Mouse (Mus musculus) midbrain, embryonic 12.5 days (tissue): Measurements from ENCODE around the gene Lasp1. TPM values are rescaled to one million over a fixed set of nuclear protein-coding genes. Genes with fewer than 3 reads are reported as not detected.

Experiments used
- ATAC-seq: fragments of 200-750 bp; cut with Nextera tagmentation; 2 replicates; pipeline ENCODE4 v1.8.0; 2017; ENCODE audit warnings: low read depth, moderate TSS enrichment, moderate library complexity; ENCODE audit not compliant: low FRiP score
- H3K27ac ChIP-seq: fragments of 300-500 bp; sonication (generic); replicated peaks from 2 replicates; pipeline ENCODE4 v1.5.1; 2016; ENCODE audit warnings: mild to moderate bottlenecking
- H3K27me3 ChIP-seq: fragments of 300-500 bp; sonication (generic); 2 replicates; pipeline ENCODE4 v1.6.1; 2016; ENCODE audit warnings: mild to moderate bottlenecking
- H3K36me3 ChIP-seq: fragments of 300-500 bp; sonication (generic); 2 replicates; pipeline ENCODE4 v1.6.1; 2016
- H3K4me1 ChIP-seq: fragments of 300-500 bp; sonication (generic); 2 replicates; pipeline ENCODE4 v1.6.1; 2016
- H3K4me2 ChIP-seq: fragments of 300-500 bp; sonication (generic); replicated peaks from 2 replicates; pipeline ENCODE4 v1.6.1; 2016; ENCODE audit warnings: mild to moderate bottlenecking, moderate library complexity
- H3K4me3 ChIP-seq: fragments of 300-500 bp; sonication (generic); 2 replicates; pipeline ENCODE4 v1.5.1; 2016; ENCODE audit warnings: mild to moderate bottlenecking
- H3K9ac ChIP-seq: fragments of 300-500 bp; sonication (generic); replicated peaks from 2 replicates; pipeline ENCODE4 v1.6.1; 2016; ENCODE audit warnings: mild to moderate bottlenecking, moderate library complexity
- H3K9me3 ChIP-seq: fragments of 300-500 bp; sonication (generic); 2 replicates; pipeline ENCODE4 v1.6.1; 2016; ENCODE audit warnings: mild to moderate bottlenecking
- WGBS: fragments of 180-500 bp; shearing (Covaris S2); methylation state at CpG from one replicate; pipeline ENCODE4 v1.1.7; 2016; 5-methylcytosine and 5-hydroxymethylcytosine counted together
- polyA plus RNA-seq: library from polyadenylated mRNA; unstranded; fragments of >200 nt; fragmentation: Nextera tagmentation; extraction: Ambion mirVana; gene quantifications from 2 replicates; pipeline ENCODE4 v1.2.1, GENCODE M21; 2016

Gene Lasp1
- polyA plus RNA-seq, 1 experiment from 2014 or later, result 102 TPM

DNA sequence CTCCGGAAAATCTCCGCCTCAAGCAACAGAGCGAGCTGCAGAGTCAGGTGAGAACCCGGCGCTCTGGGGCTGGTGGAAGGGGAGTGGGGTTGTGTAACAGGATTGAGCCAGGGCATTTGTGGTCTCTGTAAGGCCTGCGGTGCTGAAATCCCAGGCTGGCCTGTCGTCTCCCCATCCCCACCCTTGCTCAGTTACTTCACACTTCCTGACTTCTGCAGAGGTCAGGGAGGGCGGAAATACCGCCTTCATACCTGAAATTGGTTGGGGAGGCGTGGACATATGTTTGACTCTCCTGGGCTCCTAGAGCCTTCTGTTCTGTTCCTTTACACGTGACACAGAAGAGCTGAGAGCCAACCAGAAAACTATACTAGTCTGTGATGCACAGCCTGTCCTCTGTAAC lies 16.9 kb downstream of the Lasp1 start:
- Histone ChIP-seq H3K27me3 (no peaks in the 10 kb centered on the region), H3K27ac (peak overlapping the region; percentile 21; the same call in 1 of the 2 replicates), H3K4me3 (no peak overlapping the region), H3K4me2 (no peak overlapping the region), H3K9me3 (no peaks in the 10 kb centered on the region), H3K4me1 (peaks cover 77% of the 10 kb centered on the region), H3K36me3 (peaks cover 22% of the 10 kb centered on the region), H3K9ac (0 out of 2 replicates have a peak overlapping the region, but pooled peaks have one; percentile 15)
- WGBS, result 62% methylated on average over 11 of the region's 11 CpGs
- no peak for ATAC-seq

DNA sequence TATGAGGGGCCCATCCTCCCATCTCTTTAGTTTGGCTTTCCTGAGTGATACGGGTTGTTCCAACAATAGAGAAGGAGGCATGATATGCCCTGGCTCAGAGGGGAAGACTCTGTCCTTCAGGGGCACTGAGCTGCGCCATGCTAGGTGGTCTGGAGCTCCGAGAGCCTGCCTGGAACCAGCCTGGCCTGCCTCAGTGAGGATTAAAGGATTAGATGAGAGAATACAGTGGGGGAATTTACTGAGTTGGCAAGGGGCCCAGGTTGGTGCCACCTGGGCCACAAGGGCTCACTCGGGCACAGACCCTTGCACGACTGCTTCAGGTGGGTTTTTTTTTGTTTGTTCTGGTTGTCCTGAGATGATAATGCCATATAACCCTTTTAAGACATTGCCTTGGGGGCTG lies 17.4 kb downstream of the Lasp1 start:
- WGBS, result 37% methylated on average over 5 of the region's 5 CpGs
- Histone ChIP-seq H3K27ac (peak overlapping the region; percentile 21; the same call in 1 of the 2 replicates), H3K27me3 (no peaks in the 10 kb centered on the region), H3K9me3 (no peaks in the 10 kb centered on the region), H3K4me2 (no peak overlapping the region), H3K36me3 (peaks cover 23% of the 10 kb centered on the region), H3K4me3 (no peak overlapping the region), H3K9ac (no peak overlapping the region), H3K4me1 (peaks cover 74% of the 10 kb centered on the region)
- no peak for ATAC-seq

DNA sequence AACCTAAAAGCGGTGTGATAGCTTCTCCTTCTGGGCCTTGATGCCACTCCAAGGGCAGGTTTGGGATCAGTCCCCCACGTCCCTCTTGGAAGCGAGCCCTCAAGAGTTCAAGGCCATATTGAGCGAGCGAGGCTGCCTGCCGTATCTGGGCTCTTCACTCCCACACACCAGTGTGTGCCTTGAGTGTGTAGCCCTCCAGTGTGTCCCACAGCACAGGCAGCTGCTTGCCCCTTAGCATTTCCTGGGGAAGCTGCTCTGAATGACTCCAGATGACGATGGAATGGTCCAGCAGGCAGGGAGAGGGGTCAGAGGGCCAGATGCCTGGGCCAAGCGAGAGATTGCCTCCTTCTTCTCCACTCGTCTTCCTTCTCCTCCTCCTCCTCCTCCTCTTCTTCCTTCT lies 18.1 kb downstream of the Lasp1 start:
- WGBS, result 60% methylated on average over 9 of the region's 9 CpGs
- H3K27ac ChIP-seq, result no peak overlapping the region; the same call in 1 of the 2 replicates
- H3K27me3 ChIP-seq, result no peaks in the 10 kb centered on the region
- H3K36me3 ChIP-seq, result peaks cover 26% of the 10 kb centered on the region
- H3K4me1 ChIP-seq, result peaks cover 66% of the 10 kb centered on the region
- ATAC-seq, result no peak
- no peak overlapping the region for H3K9ac ChIP-seq
- no peak overlapping the region for H3K4me2 ChIP-seq
- no peak overlapping the region for H3K4me3 ChIP-seq
- no peaks in the 10 kb centered on the region for H3K9me3 ChIP-seq

DNA sequence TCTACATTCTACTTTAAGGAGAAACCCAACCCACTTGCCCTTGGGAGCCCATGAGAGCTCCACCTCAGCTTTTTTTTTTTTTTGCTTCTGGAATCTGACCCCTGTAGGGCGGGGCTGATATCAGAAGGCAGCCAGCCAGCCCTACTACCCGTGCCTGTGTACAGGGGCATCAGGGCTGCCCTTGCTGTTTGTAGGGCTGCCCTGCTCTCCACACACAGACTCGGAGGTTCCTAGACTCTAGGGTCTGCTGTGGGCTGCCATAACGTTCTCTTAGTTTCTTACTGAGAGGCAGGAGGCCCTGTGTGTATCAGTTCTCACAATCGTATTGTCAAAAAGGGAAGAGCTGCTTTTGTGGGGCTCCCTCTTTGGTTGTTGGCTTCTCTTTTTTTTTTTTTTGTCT lies 18.6 kb downstream of the Lasp1 start:
- H3K4me3 ChIP-seq, result no peak overlapping the region
- no peaks in the 10 kb centered on the region for H3K27me3 ChIP-seq
- 41% methylated on average over 5 of the region's 5 CpGs for WGBS
- ATAC-seq, result no peak
- H3K4me2 ChIP-seq, result no peak overlapping the region
- 0 out of 2 replicates have a peak overlapping the region, but pooled peaks have one; percentile 35 for H3K27ac ChIP-seq
- no peaks in the 10 kb centered on the region for H3K9me3 ChIP-seq
- peaks cover 26% of the 10 kb centered on the region for H3K36me3 ChIP-seq
- H3K9ac ChIP-seq, result no peak overlapping the region
- H3K4me1 ChIP-seq, result peaks cover 62% of the 10 kb centered on the region

DNA sequence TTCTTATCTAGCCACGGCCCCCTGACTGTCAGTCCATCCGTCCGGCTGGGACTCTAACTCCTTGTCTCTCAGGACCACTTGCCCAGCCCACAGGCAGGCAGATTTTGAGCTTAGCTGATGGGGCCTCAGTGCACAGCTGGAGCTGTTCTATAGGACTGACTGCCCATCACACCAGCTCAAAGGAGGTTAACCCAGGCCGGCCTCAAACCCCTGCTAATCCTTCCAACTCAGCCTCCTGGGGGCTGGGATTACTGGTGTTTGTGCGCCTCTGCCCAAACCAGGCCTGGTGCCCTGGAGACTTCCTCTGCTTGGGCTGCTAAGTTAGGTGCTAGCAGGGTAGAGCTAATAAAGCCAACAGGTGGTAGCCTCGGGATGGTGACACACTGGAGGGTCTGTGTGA lies 19.2 kb downstream of the Lasp1 start:
- Histone ChIP-seq H3K9me3 (no peaks in the 10 kb centered on the region), H3K27me3 (no peaks in the 10 kb centered on the region), H3K4me2 (peak overlapping the region; percentile 10; the same call in 1 of the 2 replicates), H3K4me3 (no peak overlapping the region), H3K36me3 (peaks cover 27% of the 10 kb centered on the region), H3K9ac (no peak overlapping the region; the same call in 1 of the 2 replicates), H3K4me1 (peaks cover 55% of the 10 kb centered on the region), H3K27ac (peak overlapping the region; percentile 84)
- 11% methylated on average over 6 of the region's 6 CpGs for WGBS
- 0 out of 2 replicates have a peak, but pooled peaks have one; percentile 10 for ATAC-seq

DNA sequence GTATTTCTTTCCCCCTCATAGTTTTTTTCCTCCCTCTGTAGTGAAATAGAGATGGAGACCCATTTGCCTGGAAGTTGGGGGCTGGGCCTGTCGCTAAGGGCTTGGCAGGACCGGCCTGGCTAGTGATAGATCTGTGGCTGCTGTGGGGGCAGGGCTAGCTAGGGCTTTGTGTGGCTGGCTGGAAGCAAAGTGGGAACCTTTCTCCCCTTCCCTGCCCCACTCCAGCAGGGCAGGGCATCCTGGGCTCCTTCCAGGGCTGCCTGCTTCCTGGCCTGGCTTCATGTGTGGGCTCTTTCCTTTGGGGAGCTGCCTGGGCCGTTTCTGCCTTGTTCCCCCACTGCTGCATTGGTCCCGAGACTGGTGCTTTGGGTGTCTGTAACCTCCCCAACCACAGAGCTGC lies 19.8 kb downstream of the Lasp1 start:
- ATAC-seq, result peak; percentile 58
- Histone ChIP-seq H3K4me3 (no peak overlapping the region), H3K27me3 (no peaks in the 10 kb centered on the region), H3K9me3 (no peaks in the 10 kb centered on the region), H3K36me3 (peaks cover 30% of the 10 kb centered on the region), H3K4me2 (peak overlapping the region; percentile 10), H3K4me1 (peaks cover 50% of the 10 kb centered on the region), H3K27ac (peak overlapping the region; percentile 84), H3K9ac (peak overlapping the region; percentile 37; the same call in 1 of the 2 replicates)
- 4% methylated on average over 4 of the region's 4 CpGs for WGBS

DNA sequence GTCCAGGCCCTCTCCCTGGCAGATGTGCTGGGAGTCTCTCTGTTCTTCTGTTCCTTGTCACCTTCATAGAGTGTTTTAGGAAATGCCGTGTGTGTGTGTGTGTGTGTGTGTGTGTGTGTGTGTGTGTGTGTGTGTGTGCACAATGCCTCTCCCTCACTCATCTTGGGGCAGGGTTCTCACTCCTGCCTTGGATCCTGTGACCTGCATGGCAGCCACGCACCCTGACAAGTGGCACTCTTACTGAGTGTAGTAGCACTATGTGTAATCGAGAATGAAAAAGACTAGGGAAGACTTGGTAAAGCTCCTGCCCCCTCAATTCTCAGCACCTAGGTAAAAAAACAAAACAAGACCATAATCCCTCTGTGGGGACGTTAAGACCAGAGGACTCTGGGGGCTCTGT lies 20.3 kb downstream of the Lasp1 start:
- Histone ChIP-seq H3K36me3 (peaks cover 25% of the 10 kb centered on the region), H3K4me3 (no peak overlapping the region), H3K9ac (peak overlapping the region; percentile 37; the same call in 1 of the 2 replicates), H3K27ac (peak overlapping the region; percentile 84), H3K4me1 (peaks cover 44% of the 10 kb centered on the region), H3K27me3 (no peaks in the 10 kb centered on the region), H3K9me3 (no peaks in the 10 kb centered on the region), H3K4me2 (no peak overlapping the region)
- no peak for ATAC-seq
- 45% methylated on average over 4 of the region's 4 CpGs for WGBS

DNA sequence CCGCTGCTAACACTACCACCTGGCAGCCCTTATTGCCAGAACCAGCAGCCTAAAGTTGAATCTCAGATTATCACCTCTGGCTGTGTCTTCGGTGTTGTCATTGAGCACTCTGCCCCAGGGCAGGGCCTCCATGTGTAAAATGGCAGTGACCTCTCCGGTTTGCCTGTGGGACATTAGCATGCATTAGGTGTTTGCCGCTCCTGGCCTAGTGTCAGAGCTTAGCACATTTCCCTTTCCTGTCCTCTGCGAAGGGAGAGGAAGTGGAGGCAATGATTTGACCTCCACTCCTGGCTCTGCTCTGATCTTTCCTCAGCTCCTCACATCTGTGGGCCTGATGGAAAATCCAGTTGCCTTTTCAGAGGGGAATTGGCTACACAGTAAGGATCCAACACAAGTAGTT lies 21.1 kb downstream of the Lasp1 start:
- Histone ChIP-seq H3K4me3 (no peak overlapping the region), H3K9ac (no peak overlapping the region), H3K36me3 (peaks cover 26% of the 10 kb centered on the region), H3K9me3 (no peaks in the 10 kb centered on the region), H3K27me3 (no peaks in the 10 kb centered on the region), H3K27ac (no peak overlapping the region), H3K4me1 (peaks cover 44% of the 10 kb centered on the region), H3K4me2 (no peak overlapping the region)
- 86% methylated on average over 5 of the region's 5 CpGs for WGBS
- ATAC-seq, result no peak

DNA sequence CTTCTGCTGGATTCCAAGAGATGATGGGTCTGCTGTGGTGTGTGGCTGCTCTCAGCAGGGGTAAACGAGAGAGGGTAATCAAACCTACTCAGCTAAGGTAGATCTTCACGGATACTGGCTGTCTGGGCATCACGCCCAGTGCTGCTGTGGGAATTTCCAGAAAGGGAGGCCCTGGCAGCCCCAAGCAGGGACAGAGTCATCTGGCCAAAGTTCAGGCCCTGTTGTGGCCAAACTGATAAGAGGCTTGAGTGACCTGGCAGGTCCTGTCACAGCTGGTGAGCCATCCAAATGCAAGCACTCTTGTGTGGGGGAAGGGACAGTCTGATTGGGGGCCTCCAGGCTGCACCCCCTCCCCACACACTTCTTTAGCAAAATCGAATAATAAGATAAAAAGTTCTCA lies 22.0 kb downstream of the Lasp1 start:
- no peak for ATAC-seq
- Histone ChIP-seq H3K36me3 (peaks cover 29% of the 10 kb centered on the region), H3K4me2 (no peak overlapping the region), H3K9ac (no peak overlapping the region), H3K27ac (no peak overlapping the region), H3K4me3 (no peak overlapping the region), H3K4me1 (peaks cover 35% of the 10 kb centered on the region), H3K9me3 (no peaks in the 10 kb centered on the region), H3K27me3 (no peaks in the 10 kb centered on the region)
- 72% methylated on average over 4 of the region's 4 CpGs for WGBS

DNA sequence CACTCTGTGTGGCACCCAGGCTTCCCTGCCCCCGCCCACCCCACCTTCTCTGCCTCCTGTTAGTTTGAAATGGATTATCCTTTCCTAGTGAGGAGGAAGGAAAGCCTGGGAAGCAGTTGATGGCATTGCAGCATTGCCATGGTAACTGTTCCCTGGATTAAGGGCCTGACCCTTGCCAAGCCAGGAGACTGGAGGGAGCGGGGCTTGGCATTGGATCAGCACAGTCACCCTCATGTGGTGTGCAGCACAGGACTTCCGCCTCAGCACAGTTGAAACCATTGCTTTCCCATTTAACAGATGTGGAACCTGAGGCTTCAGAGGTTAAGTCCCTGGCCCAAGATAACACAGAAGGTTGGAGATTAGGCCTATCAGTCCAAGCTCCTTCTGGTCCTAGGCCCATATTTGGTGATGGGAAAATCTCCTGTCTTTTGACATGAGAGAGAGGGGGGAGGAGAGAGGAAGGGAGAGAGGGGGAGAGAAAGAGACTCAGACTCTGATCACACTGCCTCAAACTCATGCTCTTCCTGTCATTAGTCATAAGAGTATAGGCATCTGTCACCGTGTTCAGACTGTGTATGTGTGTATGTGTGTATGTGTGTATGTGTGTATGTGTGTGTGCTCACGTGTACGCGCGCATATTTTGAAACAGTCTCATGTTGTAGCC lies 22.7 kb downstream of the Lasp1 start:
- H3K9ac ChIP-seq, result no peak overlapping the region
- H3K9me3 ChIP-seq, result no peaks in the 10 kb centered on the region
- no peaks in the 10 kb centered on the region for H3K27me3 ChIP-seq
- no peak for ATAC-seq
- no peak overlapping the region for H3K4me3 ChIP-seq
- no peak overlapping the region for H3K27ac ChIP-seq
- WGBS, result 92% methylated on average over 8 of the region's 8 CpGs
- no peak overlapping the region for H3K4me2 ChIP-seq
- peaks cover 29% of the 10 kb centered on the region for H3K4me1 ChIP-seq
- peaks cover 33% of the 10 kb centered on the region for H3K36me3 ChIP-seq

DNA sequence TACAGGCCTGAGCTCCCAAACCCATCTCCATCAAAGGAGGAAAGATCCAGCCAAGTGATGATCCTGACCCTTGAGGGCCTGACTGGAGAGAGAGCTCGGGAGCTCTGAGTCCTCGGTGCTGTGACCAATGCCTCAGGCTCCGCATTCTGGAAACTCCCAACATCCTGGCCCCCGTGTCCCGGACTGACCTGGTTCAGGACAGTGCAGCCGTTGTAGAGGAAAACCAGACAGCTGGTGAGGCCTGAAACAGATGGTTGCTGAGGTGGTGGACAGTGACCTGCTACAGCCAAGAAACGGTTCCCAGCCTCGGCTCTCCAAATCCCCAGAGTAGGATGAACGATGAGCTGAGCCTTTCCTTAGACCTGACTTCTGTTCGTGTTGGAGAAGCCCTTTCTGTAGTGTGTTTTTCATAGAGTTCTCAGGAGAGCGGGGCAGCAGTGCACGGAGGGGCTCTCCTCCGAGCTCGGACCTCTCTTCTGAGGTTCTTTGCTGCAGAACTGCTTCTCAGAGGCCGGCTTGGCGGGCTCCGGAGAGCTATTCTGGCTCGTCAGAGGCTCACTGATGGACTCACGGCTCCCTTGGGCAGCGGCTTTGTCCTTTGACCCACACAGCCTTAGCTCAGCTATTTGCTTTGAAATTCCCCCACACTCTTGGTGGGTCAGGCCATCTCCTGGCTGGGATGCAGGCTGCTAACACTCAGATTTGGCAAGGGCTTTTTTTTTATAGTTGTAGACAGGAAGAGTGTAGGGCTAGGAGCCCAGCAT lies 24.2 kb downstream of the Lasp1 start:
- Histone ChIP-seq H3K36me3 (peaks cover 33% of the 10 kb centered on the region), H3K4me2 (no peak overlapping the region), H3K27me3 (no peaks in the 10 kb centered on the region), H3K4me1 (peaks cover 16% of the 10 kb centered on the region), H3K4me3 (no peak overlapping the region), H3K9ac (no peak overlapping the region), H3K9me3 (no peaks in the 10 kb centered on the region), H3K27ac (no peak overlapping the region)
- WGBS, result 76% methylated on average over 20 of the region's 20 CpGs
- no peak for ATAC-seq

DNA sequence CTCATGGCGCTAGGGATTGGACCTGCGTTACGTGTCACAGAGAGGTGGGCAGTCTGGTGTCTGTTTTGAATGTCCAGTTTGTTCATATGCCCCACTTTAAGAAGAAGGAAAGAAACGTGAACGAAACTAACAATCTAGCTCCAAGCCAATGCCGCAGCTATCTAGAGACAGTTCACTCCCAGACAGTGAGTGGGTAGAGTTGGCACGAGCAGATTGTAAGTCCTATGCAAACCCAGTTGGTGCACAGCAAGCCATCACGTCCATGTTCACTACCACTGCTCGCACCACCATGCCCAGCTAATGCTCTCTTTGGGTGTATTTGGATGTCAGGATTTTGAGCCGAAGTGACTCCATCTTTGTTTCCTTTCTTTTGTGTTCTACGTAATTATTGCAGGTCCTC lies 25.4 kb downstream of the Lasp1 start:
- Histone ChIP-seq H3K27me3 (no peaks in the 10 kb centered on the region), H3K4me1 (peaks cover 4% of the 10 kb centered on the region), H3K4me2 (no peak overlapping the region), H3K9ac (no peak overlapping the region), H3K36me3 (peaks cover 37% of the 10 kb centered on the region), H3K4me3 (no peak overlapping the region), H3K9me3 (no peaks in the 10 kb centered on the region), H3K27ac (no peak overlapping the region)
- WGBS, result 97% methylated on average over 11 of the region's 11 CpGs
- no peak for ATAC-seq
